Mouse (Mus musculus) hindbrain, embryonic 10.5 days (tissue): Measurements from ENCODE around the gene Tecpr2. TPM values are rescaled to one million over a fixed set of nuclear protein-coding genes. Genes with fewer than 3 reads are reported as not detected.

Experiments used
- DNase-seq: peaks from one replicate; pipeline ENCODE4 v3.0.0-alpha.2; 2017; ENCODE audit warnings: low spot score
- H3K27ac ChIP-seq: fragments of 300-500 bp; sonication (generic); 2 replicates; pipeline ENCODE4 v1.5.1; 2016; ENCODE audit warnings: mild to moderate bottlenecking, moderate library complexity
- H3K27me3 ChIP-seq: fragments of 300-500 bp; sonication (generic); 2 replicates; pipeline ENCODE4 v1.6.1; 2016; ENCODE audit warnings: mild to moderate bottlenecking; ENCODE audit not compliant: poor library complexity, insufficient read depth, severe bottlenecking
- H3K36me3 ChIP-seq: fragments of 300-500 bp; sonication (generic); 2 replicates; pipeline ENCODE4 v1.6.1; 2016; ENCODE audit warnings: mild to moderate bottlenecking, moderate library complexity
- H3K4me1 ChIP-seq: fragments of 300-500 bp; sonication (generic); replicated peaks from 2 replicates; pipeline ENCODE4 v1.6.1; 2016; ENCODE audit warnings: mild to moderate bottlenecking
- H3K4me3 ChIP-seq: fragments of 300-500 bp; sonication (generic); 2 replicates; pipeline ENCODE4 v1.5.1; 2016; ENCODE audit warnings: mild to moderate bottlenecking, moderate library complexity
- H3K9me3 ChIP-seq: fragments of 300-500 bp; sonication (generic); 2 replicates; pipeline ENCODE4 v1.6.1; 2016; ENCODE audit warnings: mild to moderate bottlenecking, moderate library complexity
- WGBS: fragments of 180-500 bp; shearing (Covaris S2); methylation state at CpG from one replicate; pipeline ENCODE4 v1.1.7; 2016; 5-methylcytosine and 5-hydroxymethylcytosine counted together
- polyA plus RNA-seq: library from polyadenylated mRNA; unstranded; fragments of >200 nt; fragmentation: Nextera tagmentation; extraction: Ambion mirVana; gene quantifications from 2 replicates; pipeline ENCODE4 v1.2.1, GENCODE M21; 2016

The Tecpr2 gene
- polyA plus RNA-seq, 1 experiment from 2014 or later = 7.0 TPM

DNA sequence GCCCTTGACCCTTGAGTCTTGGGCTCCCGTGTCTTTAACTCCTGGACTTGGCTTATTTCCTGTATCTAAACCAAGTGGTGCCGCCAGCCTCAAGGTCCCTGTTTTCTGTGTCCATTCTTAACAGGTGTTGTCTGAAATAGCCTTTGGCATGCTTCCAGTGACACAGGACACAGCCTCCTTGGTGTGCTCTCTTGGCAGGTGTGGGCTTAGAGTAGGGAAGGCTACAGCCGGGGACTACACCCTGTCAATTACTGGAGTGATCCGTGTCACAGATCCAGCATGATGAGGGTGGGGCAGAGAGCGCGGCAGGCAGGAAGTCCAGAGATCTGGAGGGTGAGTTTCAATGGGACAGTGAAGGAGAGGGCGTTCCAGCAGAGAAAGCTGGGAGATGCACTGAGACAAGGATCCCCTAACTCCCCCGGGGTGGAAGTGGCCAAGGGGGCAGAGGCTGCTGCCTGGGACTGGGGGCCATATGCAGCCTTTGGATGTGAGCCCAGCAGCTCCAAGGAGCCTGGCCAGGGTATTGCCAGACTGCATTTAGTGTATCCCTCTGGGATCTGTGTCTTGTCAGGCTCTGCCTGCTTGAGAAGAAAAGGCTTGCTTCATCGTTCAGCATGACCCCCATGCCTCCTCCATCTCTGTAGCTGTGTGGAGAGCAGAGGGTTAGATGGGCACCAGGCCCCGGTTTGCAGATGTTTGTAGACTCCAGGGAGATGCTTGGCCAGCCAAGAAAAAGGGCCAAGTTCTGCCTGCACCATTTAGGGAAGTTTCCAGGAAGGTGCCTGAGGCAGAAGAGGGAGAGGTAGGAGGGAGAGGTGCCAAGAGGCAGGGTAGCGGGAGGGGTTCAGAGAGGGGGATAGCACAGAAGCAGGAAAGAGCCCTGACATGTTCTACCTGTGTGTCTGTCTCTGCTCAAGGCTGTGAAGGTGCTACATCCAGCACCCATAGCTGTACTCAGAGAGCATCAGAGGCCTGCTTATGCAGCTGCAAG lies 119.7 kb downstream of the Tecpr2 start:
- Histone ChIP-seq H3K36me3 (no peaks in the 10 kb centered on the region), H3K9me3 (peaks cover 3% of the 10 kb centered on the region; the same call in 1 of the 2 replicates), H3K4me1 (peaks cover 39% of the 10 kb centered on the region), H3K27me3 (no peaks in the 10 kb centered on the region), H3K4me3 (no peak overlapping the region), H3K27ac (peak overlapping the region; percentile 72)
- 71% methylated on average over 11 of the region's 11 CpGs for WGBS
- no peak for DNase-seq

DNA sequence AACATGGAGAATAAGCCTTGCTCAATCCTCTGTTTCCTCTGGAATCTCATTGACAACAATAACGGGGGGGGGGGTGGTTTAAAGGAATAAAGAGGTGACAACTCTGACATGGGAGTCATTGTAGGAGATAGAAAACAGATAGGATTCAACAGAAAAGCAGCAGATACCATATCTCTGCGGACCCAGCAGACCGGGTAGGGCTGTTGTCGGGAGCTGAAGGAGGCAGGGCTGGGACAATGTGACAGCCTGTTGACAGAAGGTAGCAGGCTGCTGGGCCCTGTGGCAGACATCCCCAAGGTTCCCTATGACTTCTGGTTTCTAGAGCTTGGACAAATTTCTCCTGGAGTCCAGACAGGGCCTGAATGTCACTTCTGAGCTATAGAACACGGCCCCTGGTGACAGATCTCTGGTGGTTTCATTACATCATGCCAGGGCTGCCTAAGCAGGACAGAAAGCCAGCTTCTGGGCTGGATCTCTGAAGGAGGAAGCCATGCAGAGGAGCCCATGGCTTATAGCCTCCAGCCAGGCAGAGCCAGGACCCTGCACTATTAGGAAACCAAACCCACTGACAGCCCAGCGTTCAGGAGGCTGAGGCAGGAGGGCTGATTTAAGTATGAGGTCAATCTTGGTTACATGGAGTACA lies 120.7 kb downstream of the Tecpr2 start:
- 78% methylated on average over 6 of the region's 6 CpGs for WGBS
- no peaks in the 10 kb centered on the region for H3K36me3 ChIP-seq
- H3K27me3 ChIP-seq = no peaks in the 10 kb centered on the region
- DNase-seq = no peak
- H3K27ac ChIP-seq = no peak overlapping the region
- peaks cover 3% of the 10 kb centered on the region; the same call in 1 of the 2 replicates for H3K9me3 ChIP-seq
- H3K4me1 ChIP-seq = peaks cover 39% of the 10 kb centered on the region
- no peak overlapping the region for H3K4me3 ChIP-seq

DNA sequence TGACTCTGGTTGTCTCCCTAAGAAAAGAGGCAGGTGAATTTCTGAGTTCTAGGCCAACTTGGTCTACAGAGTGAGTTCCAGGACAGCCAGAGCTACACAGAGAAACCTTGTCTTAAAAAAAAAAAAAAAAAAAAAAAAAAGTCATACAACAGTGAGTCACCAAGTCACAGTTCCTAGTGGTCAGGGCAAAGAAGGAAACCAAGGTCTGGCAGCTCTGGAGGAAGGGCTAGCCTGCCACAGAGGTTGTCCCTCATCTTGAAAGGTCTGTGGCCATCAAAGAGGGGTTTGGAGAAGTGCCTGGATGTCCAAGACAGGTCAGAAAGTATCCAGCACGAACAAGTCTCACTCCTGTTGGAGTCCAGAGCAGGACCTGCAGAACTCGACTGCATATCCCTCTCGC lies 127.7 kb downstream of the Tecpr2 start:
- Histone ChIP-seq H3K4me3 (no peak overlapping the region), H3K4me1 (no peaks in the 10 kb centered on the region), H3K36me3 (no peaks in the 10 kb centered on the region), H3K27ac (no peak overlapping the region), H3K27me3 (no peaks in the 10 kb centered on the region), H3K9me3 (peaks cover 3% of the 10 kb centered on the region; the same call in 1 of the 2 replicates)
- WGBS = 85% methylated on average over 3 of the region's 3 CpGs
- DNase-seq = no peak

DNA sequence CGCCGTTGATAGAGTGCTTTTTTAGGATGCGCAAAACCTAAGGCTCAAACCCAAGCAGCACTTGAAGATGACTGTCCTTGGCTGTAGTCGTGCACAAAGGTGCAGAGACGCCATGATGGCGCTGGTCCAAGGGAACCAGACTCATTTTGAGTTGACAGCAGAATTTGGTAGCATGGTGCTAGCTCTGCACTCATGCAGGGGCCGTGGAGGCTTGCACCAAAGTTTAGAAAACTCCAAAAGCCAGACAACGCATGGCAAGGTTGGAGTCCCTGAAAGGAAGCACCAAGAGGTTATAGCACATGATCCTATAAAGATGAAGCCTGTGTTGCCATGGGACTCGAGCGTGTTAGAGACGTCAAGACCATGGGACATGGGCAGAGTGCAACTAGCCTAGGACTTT lies 129.0 kb downstream of the Tecpr2 start:
- Histone ChIP-seq H3K9me3 (no peaks in the 10 kb centered on the region), H3K27me3 (no peaks in the 10 kb centered on the region), H3K27ac (no peak overlapping the region), H3K4me3 (no peak overlapping the region), H3K4me1 (no peaks in the 10 kb centered on the region), H3K36me3 (no peaks in the 10 kb centered on the region)
- DNase-seq = no peak
- WGBS = 92% methylated on average over 11 of the region's 11 CpGs

DNA sequence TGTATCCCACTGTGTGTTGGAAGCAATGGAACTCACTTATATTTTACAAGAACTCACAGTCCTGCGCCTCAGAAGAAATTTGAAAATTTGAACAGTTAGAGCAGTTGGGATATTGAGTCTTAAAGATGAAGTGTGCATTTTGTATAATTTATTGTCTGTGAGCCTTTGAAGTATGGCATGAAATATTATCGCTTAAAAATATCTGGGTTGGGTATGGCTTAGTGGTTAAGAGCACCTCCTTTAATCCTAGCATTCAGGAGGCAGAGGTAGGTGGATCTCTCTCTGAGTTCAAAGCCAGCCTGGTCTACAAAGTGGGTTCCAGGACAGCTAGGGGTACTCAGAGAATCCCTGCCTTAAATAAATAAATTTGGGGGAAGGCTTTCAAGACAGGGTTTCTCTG lies 130.0 kb downstream of the Tecpr2 start:
- WGBS = 93% methylated on average over 2 of the region's 2 CpGs
- DNase-seq = no peak
- no peaks in the 10 kb centered on the region for H3K9me3 ChIP-seq

DNA sequence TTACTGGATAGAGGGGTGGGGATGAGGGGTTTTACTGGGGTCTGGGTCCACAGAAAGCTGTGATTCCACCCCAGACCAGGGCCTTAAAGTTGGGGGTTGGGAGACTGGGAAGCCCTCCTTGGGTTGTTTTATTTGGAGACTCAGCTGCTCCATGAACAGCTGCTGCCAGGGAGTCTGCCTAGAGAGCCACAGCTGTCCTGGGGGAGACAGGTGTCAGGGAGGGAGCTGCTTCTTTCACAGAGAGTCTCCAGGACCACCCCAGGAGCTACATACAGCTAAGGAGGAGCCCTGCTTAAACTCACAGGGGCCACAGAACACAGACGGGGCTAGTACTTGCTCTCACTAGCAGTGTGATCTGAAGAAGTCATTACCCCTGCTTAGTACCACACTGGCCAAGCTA lies 132.1 kb downstream of the Tecpr2 start:
- H3K27me3 ChIP-seq = no peaks in the 10 kb centered on the region
- H3K36me3 ChIP-seq = no peaks in the 10 kb centered on the region
- DNase-seq = no peak
- 39% methylated on average over 1 of the region's 1 CpGs for WGBS
- H3K4me1 ChIP-seq = no peaks in the 10 kb centered on the region
- H3K4me3 ChIP-seq = no peak overlapping the region
- H3K27ac ChIP-seq = no peak overlapping the region
- H3K9me3 ChIP-seq = no peaks in the 10 kb centered on the region

More for the DNA sequence above, 130.0 kb downstream of the Tecpr2 start:
- H3K36me3 ChIP-seq = no peaks in the 10 kb centered on the region
- H3K4me3 ChIP-seq = no peak overlapping the region
- no peaks in the 10 kb centered on the region for H3K4me1 ChIP-seq
- no peaks in the 10 kb centered on the region for H3K27me3 ChIP-seq
- H3K27ac ChIP-seq = no peak overlapping the region

GRCm38 (mm10) chr12:111021577-111021976 lies 132.5 kb downstream of the Tecpr2 start:
- WGBS = 68% methylated on average over 3 of the region's 3 CpGs
- Histone ChIP-seq H3K4me3 (no peak overlapping the region), H3K27me3 (no peaks in the 10 kb centered on the region), H3K27ac (no peak overlapping the region), H3K9me3 (no peaks in the 10 kb centered on the region), H3K4me1 (no peaks in the 10 kb centered on the region), H3K36me3 (no peaks in the 10 kb centered on the region)
- DNase-seq = no peak

Other genes starting within 250 kb of the Tecpr2 start
- 0.34 TPM in 1 of 2 replicates, not detected in the other for gene 1700001K19Rik, start 206.6 kb upstream of the Tecpr2 start, polyA plus RNA-seq
- 893 and 1,134 TPM in 2 replicates for gene Hsp90aa1, start 186.5 kb upstream of the Tecpr2 start, polyA plus RNA-seq
- gene Wdr20, start 151.3 kb upstream of the Tecpr2 start, polyA plus RNA-seq = 23.3 and 24.4 TPM in 2 replicates
- 10.5 and 14.2 TPM in 2 replicates for gene Mok, start 48.3 kb upstream of the Tecpr2 start, polyA plus RNA-seq
- gene Zfp839, start 39.0 kb upstream of the Tecpr2 start, polyA plus RNA-seq = 4.2 and 5.1 TPM in 2 replicates
- 82.0 and 92.8 TPM in 2 replicates for gene Cinp, start 119 bp upstream of the Tecpr2 start, polyA plus RNA-seq
- 16.2 and 16.6 TPM in 2 replicates for gene Ankrd9, start 89.8 kb downstream of the Tecpr2 start, polyA plus RNA-seq
- 5.0 and 6.6 TPM in 2 replicates for gene Rcor1, start 150.1 kb downstream of the Tecpr2 start, polyA plus RNA-seq